Mouse (Mus musculus) right cerebral cortex, postnatal 4 days (tissue): ENCODE data around the gene Atp6v0c.

ENCODE experiments used
- DNase-seq: peaks from one replicate; pipeline ENCODE4 v3.0.0-alpha.2; 2022

The Atp6v0c gene

GRCm38 (mm10) chr17:24197032-24197824, 27.7 kb upstream of the Atp6v0c start:
- DNase-seq, result no peak

GRCm38 (mm10) chr17:24195349-24195748, 25.8 kb upstream of the Atp6v0c start:
- DNase-seq, result no peak

- no peak for DNase-seq
These were observed 24.3 kb upstream of the Atp6v0c start for GRCm38 (mm10) chr17:24193769-24194168.

GRCm38 (mm10) chr17:24193268-24193667, 23.8 kb upstream of the Atp6v0c start:
- DNase-seq, result no peak

GRCm38 (mm10) chr17:24192848-24193247, 23.3 kb upstream of the Atp6v0c start:
- no peak for DNase-seq

GRCm38 (mm10) chr17:24191481-24191880, 22.0 kb upstream of the Atp6v0c start:
- DNase-seq, result no peak

- DNase-seq, result no peak
These were observed 21.4 kb upstream of the Atp6v0c start for GRCm38 (mm10) chr17:24190934-24191333.

GRCm38 (mm10) chr17:24174259-24174658, 4.8 kb upstream of the Atp6v0c start:
- no peak for DNase-seq

GRCm38 (mm10) chr17:24173423-24173822, 3.9 kb upstream of the Atp6v0c start:
- peak; percentile 66 for DNase-seq

- no peak for DNase-seq
These were observed 2.2 kb upstream of the Atp6v0c start for GRCm38 (mm10) chr17:24171738-24172137.

- no peak for DNase-seq
These were observed 1.2 kb upstream of the Atp6v0c start for GRCm38 (mm10) chr17:24170729-24171128.

- DNase-seq, result no peak
These were observed 623 bp upstream of the Atp6v0c start for GRCm38 (mm10) chr17:24170125-24170524.

- peak; percentile 79 for DNase-seq
These were observed 768 bp downstream of the Atp6v0c start for GRCm38 (mm10) chr17:24168590-24169277.

- DNase-seq, result no peak
These were observed 1.5 kb downstream of the Atp6v0c start for GRCm38 (mm10) chr17:24167891-24168505.

GRCm38 (mm10) chr17:24167120-24167519, 2.4 kb downstream of the Atp6v0c start:
- DNase-seq, result no peak

- DNase-seq, result no peak
These were observed 4.8 kb downstream of the Atp6v0c start for GRCm38 (mm10) chr17:24164566-24165259.

GRCm38 (mm10) chr17:24163176-24163962, 6.1 kb downstream of the Atp6v0c start, which contains the start of gene Amdhd2:
Amdhd2 (minus strand) TSS chr17:24163766.
- peak; percentile 99 for DNase-seq

- DNase-seq, result no peak
These were observed 6.8 kb downstream of the Atp6v0c start for GRCm38 (mm10) chr17:24162584-24163175.

- no peak for DNase-seq
These were observed 8.0 kb downstream of the Atp6v0c start for GRCm38 (mm10) chr17:24161466-24161865.

- DNase-seq, result no peak
These were observed 12.0 kb downstream of the Atp6v0c start for GRCm38 (mm10) chr17:24157526-24157925.

GRCm38 (mm10) chr17:24157121-24157520, 12.4 kb downstream of the Atp6v0c start:
- DNase-seq, result no peak

- DNase-seq, result no peak
These were observed 13.1 kb downstream of the Atp6v0c start for GRCm38 (mm10) chr17:24156394-24156793.
